Mouse (Mus musculus) stomach, postnatal 0 days (tissue): ENCODE results near the gene Smim17.

Experiments
- CTCF ChIP-seq: IDR thresholded peaks from 2 replicates; pipeline ENCODE4 v1.5.1; 2016; ENCODE audit warnings: antibody characterized with exemption, low read depth, mild to moderate bottlenecking, moderate library complexity
- EP300 ChIP-seq: optimal IDR thresholded peaks from 2 replicates; pipeline ENCODE3; 2016; ENCODE audit warnings: antibody characterized with exemption

GRCm38 (mm10) chr7:6383044-6383455 lies 15.5 kb upstream of the Smim17 start, which contains the start of gene Zfp28:
- TF ChIP-seq CTCF (peak; percentile 60), EP300 (no peak)
